Mouse (Mus musculus): Measurements from ENCODE around the gene Zfp78.
A peak's percentile ranks its signal among the peaks of the same experiment; 100 is the strongest.
"Not testable (repeated sequence)": the region's sequence is repeated elsewhere in the genome, so short reads cannot be mapped to it uniquely, and the experiment has no call there.

Gene Zfp78

DNA sequence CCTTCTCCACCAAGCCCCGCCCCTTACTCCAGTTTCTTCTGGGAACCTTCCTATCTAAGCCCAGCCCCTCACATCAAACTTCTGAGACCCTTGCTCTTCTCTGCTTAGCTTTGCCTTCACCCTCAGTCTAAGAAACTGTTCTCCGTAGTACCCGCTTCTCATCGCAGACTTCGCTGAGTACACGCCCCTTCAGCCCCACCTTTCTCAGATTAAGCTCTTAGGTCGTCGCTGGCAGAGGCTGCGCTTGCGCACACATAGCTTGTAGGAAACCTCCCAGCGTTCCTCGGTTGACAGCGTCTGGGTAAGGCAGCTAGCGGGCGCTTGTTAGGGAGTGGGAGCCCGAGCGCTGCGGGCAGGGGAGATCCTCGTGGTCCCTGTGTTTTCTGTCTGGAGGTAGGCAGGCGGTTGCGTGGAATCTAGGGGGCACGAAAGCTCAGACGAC is at the start of gene Zfp78:
Gene Zfp78 (plus strand): TSS at position 234 of the 442 bp plus-strand sequence.
- peak; percentile 95 for DNase-seq (ENCODE audit: low read depth, low spot score)

DNA sequence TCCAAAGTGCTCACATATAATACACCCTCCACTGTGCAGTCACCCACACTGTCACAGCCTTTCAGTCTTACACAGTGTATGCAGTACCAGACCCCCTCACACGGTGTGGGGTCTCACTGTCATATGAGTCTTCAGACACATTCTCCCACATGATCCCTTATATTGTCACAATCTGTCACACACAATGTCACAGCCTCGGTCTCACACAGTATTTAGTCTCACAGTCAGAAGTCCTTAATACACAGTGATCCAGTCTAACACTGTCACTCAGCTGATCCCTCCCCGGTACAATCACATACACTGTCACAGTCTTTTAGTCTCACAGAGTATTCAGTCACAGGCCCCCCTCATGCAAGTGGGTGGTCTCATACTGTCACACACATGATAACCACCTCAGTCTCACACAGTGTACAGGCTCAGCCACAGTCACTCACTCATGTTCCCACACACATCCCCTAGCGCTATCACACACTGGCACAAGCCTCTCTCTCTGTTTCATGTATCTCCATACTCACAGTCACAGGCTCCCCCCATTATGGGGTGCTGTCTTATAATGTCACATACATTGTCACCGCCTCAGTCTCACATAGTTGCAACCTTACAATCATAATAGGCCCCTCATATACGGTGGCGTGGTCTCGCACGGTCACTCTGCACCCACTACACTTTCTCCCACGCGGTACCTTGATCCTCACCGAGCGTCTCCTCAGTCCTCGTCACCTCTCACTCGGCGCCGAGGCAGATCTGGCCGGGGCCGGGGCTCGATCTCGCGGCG is 32.4 kb upstream of the Zfp78 start:
- DNase-seq (ENCODE audit: low read depth, low spot score) = no peak

DNA sequence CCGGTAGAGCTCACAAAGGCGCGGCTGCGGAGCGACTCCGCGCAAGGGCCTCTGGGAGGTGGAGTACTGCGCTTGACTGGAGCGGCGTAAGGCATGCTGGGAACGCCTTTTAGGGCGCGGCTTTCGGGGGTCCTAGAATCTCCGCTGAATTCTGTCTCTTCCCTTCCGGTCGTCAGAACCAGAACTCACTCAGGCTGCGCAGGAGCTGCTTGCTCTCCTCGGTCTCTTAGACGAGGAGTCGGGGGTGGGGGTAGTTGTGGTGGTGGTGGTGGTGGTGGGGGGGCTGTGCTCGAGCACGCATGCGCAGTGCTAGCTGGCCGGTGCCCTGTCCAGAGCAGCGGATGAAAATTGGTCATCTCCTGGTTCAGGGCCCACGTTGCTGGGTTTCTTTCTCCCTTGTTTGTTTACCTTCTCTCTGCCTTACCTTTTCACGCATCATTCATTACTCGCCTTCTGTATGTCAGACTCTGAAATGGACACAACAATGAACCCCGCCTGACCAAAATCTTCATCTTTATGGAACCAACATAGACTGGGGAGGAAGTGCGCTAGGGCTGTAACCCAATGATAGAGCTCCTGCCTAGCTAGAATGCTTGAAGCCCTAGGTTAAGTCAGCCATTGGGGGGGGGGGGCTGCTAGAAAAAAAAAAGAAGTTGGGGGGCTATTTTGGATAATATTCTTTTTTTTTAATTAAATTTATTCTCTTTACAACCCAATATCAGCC is 31.7 kb upstream of the Zfp78 start, which contains the start of gene Zfp583:
Gene Zfp583 (minus strand): TSS at position 53 of the 724 bp plus-strand sequence.
- peak; percentile 78 for DNase-seq (ENCODE audit: low read depth, low spot score)

DNA sequence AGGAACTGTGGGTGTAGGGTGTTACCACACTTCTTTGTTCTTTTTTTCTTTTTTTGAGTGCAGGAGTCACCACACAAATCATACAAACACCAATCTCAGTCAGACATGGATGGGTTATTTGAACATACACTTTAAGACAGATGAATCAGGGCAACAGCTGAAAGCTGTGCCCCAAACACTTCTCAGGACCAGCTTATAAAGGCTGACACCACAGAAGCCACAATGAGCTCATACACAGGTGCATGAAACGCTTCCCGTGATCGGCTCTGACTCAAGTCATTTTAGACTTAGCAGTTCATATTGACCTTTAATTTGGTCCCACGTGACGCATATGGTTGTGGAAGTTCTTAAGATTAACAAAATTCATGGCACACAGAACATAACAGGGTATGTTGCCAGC is 23.2 kb upstream of the Zfp78 start:
- no peak for DNase-seq (ENCODE audit: low read depth, low spot score)

DNA sequence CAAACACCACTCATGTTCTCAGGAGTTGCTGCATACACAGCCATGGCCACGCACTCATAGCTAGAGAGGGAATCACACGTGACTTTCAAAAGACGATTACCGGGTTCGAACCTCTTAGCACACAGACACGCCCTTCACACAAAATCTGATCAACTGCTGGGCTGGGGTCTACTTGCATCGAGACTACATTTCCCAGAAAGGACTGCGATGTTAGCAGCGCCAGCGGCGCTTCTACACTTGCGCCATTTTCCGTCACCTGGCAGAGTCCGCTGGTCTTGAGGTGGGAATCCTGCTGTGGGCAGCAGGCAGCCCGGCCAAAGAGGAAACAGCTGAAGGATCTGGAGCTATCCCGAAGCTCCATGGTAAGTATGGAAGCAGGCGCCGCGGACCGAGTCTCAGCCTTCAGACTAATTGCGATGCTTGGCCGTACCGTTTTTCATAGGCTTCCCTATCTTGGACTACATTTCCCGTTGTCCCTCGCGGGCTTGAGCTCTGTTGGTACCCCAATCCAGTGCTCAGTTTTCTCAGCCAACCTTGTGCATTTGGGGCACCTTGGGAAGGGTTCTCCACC is 19.5 kb upstream of the Zfp78 start, which contains the start of gene Gm3854:
Gene Gm3854 (plus strand): TSS at position 259 of the 571 bp plus-strand sequence.
- DNase-seq (ENCODE audit: low read depth, low spot score) = peak; percentile 54

DNA sequence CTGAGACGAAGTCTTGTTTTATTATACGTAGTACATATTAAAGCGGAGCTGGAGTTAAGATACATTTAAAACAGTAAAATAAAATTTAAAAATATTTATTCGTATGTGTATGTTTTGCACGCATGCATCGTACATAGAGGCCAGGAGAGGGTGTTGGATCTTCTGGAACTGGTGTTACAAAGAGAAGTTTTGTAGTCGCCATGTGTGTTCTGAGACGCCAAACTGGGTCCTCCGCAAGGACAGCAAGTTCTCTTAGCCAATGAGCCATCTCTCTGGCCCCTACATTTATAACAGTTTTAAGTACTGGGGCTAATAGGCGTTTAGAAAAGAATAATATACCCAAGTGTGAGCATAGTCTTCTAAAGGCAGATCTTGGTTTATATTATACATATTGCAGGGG is 19.0 kb upstream of the Zfp78 start:
- no peak for DNase-seq (ENCODE audit: low read depth, low spot score)

DNA sequence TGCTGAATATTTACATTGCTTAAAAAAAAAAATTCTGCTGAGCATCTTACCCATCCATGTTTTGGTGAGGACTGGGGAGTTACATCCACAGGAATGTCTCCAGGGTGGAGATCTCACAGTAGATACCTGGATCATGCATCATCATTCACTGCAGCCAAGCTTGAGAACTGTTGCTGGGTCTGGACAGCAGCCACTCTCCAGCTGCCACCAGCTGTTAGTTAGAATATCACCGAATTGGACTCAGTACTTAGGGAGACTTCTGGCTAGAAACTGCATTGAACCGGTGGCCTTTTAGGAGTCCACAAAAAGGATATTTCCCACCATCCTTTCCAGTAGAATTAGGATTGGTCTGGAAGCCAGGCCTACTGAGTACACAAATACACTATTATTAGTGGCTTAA is 5.0 kb upstream of the Zfp78 start:
- DNase-seq (ENCODE audit: low read depth, low spot score) = no peak

DNA sequence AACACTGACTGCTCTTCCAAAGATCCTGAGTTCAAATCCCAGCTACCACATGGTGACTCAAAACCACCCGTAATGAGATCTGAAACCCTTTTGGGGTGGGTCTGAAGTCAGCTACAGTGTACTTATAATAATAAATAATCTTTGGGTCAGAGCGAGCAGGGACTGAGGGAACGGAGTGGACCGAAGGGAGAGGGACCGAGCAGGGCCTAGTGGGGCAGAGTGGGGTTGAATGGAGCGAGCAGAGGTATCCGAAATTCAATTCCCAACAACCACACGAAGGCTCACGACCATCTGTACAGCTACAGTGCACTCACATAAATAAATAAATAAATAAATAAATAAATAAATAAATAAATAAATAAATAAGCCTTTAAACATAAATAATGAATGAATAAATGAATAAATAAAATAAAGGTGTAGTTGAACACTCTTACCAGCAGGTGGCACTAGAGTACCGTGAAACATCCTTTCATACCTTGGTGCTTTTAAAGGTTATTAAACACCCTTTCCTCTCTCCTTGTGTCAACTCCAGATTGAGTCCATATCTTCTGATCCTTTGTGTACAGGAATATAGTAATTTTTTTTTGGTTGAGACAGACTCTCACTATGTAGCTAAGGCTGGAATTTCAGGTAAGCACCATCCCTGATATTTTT is 4.0 kb upstream of the Zfp78 start:
- DNase-seq (ENCODE audit: low read depth, low spot score) = peak; percentile 84

DNA sequence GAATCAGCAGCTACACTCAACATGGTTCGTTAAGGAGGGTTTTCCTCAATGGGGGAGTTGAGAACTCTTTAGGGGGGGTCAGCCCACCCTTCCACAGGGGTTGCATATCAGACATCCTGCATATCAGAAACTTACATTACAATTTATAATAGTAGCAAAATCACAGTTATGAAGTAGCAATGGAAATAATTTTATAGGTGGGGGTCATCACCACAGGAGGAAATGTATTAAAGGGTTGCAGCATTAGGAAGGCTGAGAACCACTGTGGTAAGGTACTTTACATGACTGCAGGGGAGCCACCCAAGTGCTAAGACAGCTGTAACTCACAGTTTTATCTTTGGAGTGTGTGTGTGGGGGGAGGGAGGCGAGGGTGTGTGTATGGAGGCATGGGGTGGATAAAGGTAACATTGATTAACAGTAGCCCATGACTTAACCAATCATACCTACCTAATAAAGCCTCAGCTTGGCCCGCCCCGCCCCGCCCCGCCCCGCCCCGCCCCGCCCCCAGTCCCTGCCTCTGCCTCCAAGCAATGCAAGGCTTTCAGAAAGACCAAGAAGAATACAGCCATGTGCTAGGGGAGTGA is 2.5 kb upstream of the Zfp78 start:
- DNase-seq (ENCODE audit: low read depth, low spot score) = no peak

DNA sequence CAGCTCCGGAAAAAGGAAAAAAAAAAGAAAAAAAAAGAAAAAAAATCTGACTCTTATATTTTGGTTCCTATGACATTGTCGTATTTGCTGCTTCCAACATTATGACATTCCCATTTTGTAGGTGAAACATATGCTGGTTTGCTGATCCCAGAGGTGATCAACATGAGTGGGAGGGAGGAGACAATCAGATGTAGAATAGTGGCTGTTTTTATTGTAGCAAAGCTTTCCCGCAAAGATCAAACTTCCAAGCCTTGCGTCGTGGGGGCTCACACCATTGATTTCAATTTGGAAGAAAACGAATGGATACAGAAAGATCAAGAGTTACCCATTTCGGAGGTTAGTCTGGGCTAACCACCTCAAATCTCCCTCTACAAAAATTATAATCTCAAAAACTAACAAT is 1.3 kb upstream of the Zfp78 start:
- DNase-seq (ENCODE audit: low read depth, low spot score) = no peak

DNA sequence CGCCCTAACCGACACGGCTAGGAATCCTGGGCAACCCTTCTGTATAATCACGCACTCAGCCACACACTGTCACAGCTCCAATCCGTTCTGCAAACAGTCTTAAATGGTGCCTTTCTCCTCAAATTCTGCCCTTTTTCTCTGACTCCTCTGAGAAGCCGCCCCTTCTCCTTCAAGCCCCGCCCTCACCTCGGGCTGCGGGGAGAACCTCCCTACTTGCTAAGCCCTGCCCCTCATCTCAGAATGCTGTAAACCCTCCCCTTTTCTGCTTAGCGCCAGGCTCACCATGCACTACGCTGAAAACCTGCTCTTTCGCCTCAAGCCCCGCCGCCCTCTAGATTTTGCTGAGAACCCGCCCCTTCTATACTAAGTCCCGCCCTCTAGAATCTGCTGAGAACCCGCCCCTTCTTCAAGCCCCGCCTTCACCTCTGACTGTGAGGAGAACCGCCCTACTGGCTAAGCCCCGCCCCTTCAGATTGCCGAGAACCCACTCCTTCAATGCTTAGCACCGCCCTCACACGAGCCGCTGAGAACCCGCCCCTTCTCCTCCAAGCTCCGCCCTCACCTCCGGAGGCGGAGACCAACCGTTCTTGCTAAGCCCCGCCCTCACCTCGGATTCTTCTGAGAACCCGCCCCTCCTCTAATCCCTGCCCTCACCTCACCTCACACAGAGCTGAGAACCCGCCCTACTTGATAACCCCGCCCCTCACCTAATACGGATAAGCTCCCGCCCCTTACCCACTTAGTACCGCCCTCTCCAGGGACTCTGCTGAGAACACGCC is 623 bp upstream of the Zfp78 start:
- DNase-seq (ENCODE audit: low read depth, low spot score) = peak; percentile 98

DNA sequence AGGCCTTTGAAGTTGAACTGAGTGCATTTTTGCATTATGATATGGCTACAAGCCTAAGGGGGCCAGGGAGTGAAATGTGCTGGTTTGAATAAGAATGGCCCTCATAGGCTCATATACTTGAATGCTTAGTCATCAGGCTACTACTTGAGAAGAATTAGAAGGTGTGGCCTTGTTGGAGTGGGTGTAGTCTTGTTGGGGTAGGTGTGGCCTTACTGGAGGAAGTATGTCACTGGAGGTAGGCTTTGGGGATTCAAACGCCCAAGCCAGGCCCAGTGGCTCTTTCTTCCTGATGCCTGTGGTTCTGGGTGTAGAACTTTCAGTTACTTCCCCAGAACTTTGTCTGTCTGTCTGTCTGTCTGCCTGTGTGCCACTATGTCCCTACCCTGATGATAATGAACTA is 1.7 kb downstream of the Zfp78 start:
- DNase-seq (ENCODE audit: low read depth, low spot score) = no peak

DNA sequence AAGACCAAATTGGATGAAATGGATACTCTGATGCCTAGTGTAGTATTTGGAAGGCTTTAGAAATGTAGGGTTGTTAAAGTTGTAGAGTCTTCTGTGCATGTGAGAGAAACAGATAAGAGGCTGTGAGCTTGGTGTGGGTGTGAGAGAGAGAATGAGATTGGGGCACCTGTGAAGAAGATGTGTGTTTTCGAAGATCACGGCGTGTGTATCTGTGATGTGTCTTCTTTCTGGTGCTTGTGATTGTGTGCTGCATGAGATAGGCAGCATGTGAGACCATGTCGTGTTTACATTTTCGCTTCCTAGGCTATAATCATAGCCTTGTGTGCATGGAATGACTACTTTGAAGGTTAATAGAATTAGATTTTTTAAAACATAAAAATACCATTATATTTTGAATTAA is 4.1 kb downstream of the Zfp78 start:
- no peak for DNase-seq (ENCODE audit: low read depth, low spot score)

DNA sequence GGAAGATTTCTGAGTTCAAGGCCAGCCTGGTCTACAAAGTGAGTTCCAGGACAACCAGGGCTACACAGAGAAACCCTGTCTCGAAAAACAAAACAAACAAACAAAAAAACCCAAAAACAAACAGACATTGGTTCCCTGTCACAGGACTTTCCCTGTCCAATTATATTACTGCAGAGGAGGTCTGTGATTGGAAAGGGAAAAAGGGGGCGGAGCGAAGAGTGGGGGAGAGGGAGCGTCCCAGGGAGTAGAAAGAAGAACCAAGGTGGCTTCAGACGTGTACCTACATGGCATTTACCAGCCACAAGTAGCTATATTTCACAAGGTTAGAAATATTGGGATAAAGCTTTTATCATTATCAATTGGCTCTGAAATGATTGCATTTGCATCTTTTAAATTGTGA is 5.1 kb downstream of the Zfp78 start:
- DNase-seq (ENCODE audit: low read depth, low spot score) = not testable (repeated sequence)

DNA sequence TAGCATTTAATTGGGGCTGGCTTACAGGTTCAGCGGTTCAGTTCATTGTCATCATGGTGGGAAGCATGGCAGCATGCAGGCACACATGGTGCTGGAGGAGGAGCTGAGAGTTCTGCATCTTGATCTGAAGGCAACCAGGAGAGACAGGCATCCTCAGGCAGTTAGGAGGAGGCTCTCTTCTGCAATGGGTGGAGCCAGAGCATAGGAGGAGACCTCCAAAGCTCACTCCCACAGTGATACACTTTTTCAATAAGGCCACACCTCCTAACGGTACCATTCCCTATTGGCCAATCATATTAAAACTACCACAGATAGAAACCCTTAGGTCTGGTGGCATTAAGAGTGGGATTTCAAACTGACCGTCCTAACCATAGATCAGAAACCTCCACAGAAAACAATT is 6.4 kb downstream of the Zfp78 start:
- no peak for DNase-seq (ENCODE audit: low read depth, low spot score)

DNA sequence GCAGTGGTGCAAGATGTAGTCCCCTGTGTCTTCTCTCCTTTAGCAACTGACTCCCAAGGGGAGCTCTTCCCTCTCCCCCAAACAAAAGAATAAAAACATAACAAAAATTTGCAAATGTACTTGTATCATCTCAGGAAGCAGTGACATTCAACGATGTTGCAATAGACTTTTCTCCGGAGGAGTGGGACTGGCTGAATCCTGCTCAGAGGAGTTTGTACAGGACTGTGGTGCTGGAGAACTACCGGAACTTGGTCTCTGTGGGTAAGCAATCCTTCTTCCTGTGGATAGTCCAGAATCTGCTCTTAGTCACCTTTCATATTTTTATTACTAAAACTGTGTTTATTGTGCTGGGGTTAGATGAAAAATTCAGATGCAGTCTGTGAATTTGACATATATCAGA is 9.9 kb downstream of the Zfp78 start:
- no peak for DNase-seq (ENCODE audit: low read depth, low spot score)

DNA sequence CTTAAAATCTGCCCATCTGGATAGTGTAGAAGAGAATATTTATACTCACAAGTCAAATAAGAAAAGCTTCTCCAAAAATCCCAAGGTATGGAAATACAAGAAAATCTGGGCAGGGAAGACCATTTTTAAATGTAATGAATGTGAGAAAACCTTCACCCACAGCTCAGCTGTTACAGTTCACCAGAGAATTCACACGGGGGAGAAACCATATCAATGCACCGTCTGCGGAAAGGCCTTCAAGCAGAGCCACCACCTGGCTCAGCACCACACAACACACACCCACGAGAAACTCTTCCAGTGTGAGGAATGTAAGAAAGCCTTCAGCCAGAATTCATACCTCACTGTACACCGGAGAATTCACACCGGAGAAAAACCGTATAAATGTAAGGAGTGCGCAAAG is 15.4 kb downstream of the Zfp78 start:
- no peak for DNase-seq (ENCODE audit: low read depth, low spot score)

DNA sequence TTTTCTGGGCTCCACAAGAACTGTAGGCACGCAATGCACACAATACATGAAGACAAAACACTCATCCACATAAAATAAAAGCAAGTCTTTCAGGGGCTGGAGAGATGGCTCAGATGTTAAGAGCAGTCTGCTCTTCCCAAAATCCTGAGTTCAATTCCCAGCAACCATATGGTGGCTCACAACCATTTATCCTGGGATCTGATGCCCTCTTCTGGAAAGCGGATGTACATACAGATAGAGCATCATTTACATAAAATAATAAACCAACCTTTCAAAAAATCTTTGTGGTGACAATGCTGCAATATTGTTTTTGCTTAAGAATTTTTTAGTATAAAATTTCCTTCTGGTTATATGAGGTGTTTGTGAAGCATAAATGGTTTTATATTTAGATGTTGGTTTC is 18.4 kb downstream of the Zfp78 start:
- DNase-seq (ENCODE audit: low read depth, low spot score) = no peak

DNA sequence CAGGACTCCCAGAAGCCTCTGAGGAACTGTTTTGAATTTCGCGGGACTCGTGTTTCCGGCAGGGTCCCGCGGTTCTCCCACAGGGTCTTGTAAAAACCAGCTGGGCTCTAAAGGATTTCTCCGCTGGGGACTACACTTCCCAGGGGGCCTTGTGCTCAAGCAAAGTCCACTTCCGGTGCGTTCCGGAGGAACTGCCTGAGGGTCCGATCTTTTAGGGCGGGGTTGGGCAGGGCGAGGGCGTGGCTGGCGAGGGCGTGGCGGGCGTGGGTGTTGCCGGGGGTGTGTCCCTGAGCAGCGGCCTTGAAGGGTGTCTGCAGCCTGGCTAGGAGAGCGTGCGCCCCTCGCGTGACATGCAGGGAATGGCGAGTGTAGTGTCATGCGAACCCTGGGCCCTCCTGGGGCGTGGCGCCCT is 20.0 kb downstream of the Zfp78 start, which contains the start of gene Zfp28:
Gene Zfp28 (plus strand): TSS at position 252 of the 412 bp plus-strand sequence.
- DNase-seq (ENCODE audit: low read depth, low spot score) = peak; percentile 92

DNA sequence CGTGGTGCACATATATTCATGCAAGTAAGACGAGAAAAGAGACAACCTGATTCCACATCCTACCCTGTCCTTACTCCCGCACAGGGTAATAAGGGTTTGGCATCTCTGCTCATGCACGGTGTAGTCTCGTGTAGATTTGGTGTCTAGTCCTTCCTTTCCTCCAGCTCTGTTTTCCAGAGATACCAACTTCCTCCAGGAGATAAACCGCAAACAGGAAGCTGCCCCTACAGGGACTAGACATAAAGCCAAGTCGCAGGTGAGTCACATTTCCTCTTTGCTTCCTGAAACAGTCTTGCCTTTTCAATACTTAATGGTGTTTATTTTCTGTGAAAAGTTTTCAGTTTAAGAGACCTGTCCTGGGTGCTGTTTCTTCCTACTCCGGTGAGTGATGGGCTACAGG is 20.9 kb downstream of the Zfp78 start:
- no peak for DNase-seq (ENCODE audit: low read depth, low spot score)

DNA sequence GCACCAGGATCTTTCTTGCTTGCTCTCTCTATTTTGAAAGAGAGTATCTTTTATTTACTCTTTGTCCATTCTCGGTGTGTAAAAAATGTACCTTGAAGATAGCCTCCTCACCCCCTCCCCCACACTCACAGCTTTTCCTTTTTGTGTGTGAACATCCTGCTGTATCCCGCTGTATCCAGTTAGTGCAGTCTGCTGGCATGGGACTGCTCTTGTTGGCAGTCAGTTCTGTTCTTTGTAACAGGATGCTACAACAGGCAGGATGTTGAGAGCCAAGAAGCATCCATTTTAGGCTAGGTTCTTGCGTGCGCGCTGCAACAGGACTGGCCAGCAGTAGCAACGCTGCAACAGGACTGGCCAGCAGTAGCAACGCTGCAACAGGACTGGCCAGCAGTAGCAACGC is 23.9 kb downstream of the Zfp78 start:
- no peak for DNase-seq (ENCODE audit: low read depth, low spot score)
